Mouse (Mus musculus): ENCODE measurements around the gene Drg1. TPM values are rescaled to one million over a fixed set of nuclear protein-coding genes. Genes with fewer than 3 reads are reported as not detected.

The Drg1 gene
- 235 and 243 TPM in 2 replicates for polyA plus RNA-seq (2015; fragmentation: Nextera tagmentation; extraction: Ambion mirVana)

- no peaks in the 10 kb centered on the region for H3K9me3 ChIP-seq
- under 1% methylated on average over 72 of the region's 72 CpGs for WGBS
- H3K27me3 ChIP-seq, result no peaks in the 10 kb centered on the region
- peaks cover 36% of the 10 kb centered on the region for H3K4me1 ChIP-seq (replicated peaks)
- H3K4me2 ChIP-seq, result peak within 1 kb of the TSS; percentile 84
- H3K4me3 ChIP-seq, result peak within 1 kb of the TSS; percentile 91
- peak; percentile 99 for ATAC-seq (ENCODE audit: low FRiP score)
- H3K36me3 ChIP-seq, result peaks cover 25% of the 10 kb centered on the region
- peak within 1 kb of the TSS; percentile 99 for H3K9ac ChIP-seq
- peak within 1 kb of the TSS; percentile 97 for H3K27ac ChIP-seq
These were observed at the start of gene Drg1 for GRCm38 (mm10) chr11:3266079-3266685. Gene Drg1 (minus strand): TSS chr11:3266415.

DNA sequence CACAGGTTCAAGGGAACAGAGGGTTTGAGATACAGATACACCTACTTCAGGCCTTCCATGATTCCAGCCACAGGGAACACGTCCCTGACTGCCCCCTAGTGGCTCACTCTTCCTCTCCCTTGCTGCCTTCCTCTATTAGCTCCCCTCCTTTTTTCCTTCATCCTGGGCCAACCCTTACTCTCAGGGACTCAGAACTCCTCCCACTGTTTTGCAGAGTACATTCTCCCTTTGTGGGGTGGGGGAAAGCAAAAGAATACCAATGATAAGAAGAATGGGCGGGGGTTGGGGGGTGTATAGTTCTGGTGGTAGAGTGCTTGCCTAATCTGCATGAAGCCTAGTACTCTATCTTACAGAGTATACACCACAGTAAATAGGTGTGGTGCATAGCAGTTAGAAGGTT lies 47.9 kb upstream of the Drg1 start:
- 25% methylated on average over 2 of the region's 2 CpGs for WGBS
- ATAC-seq (ENCODE audit: low FRiP score), result 0 out of 2 replicates have a peak, but pooled peaks have one; percentile 10
- H3K4me3 ChIP-seq, result no peak overlapping the region

DNA sequence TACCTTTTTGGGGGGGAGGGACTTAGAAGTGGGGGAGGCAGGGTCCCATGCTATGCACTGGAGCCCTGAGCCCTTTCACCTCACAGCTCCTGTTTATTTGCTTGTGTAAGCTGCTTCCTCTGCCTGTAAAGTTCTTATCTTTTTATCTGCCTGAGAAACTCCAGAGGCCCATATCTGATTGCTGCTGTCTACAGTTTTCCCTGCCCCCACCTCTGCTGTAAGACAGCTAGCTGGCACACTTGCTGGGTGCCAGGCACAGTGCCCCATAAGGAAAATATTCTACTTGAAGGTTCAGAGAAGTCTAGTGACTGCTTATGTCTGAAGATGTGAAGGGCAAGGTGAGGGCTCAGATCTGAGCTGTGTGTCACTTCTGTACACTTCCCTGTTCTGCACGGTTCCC lies 47.1 kb upstream of the Drg1 start:
- no peak for ATAC-seq (ENCODE audit: low FRiP score)
- Histone ChIP-seq H3K27me3 (no peaks in the 10 kb centered on the region), H3K4me3 (no peak overlapping the region), H3K4me2 (no peak overlapping the region), H3K4me1 (replicated peaks) (0 out of 2 replicates have a peak, but pooled peaks cover 3% of the 10 kb centered on the region), H3K27ac (no peak overlapping the region), H3K36me3 (peaks cover 44% of the 10 kb centered on the region), H3K9me3 (no peaks in the 10 kb centered on the region), H3K9ac (no peak overlapping the region)
- 95% methylated on average over 1 of the region's 1 CpGs for WGBS

More for the DNA sequence above, 47.9 kb upstream of the Drg1 start:
- Histone ChIP-seq H3K4me2 (no peak overlapping the region), H3K27me3 (no peaks in the 10 kb centered on the region), H3K36me3 (peaks cover 36% of the 10 kb centered on the region), H3K9me3 (no peaks in the 10 kb centered on the region), H3K4me1 (replicated peaks) (0 out of 2 replicates have a peak, but pooled peaks cover 3% of the 10 kb centered on the region), H3K27ac (no peak overlapping the region), H3K9ac (no peak overlapping the region)

DNA sequence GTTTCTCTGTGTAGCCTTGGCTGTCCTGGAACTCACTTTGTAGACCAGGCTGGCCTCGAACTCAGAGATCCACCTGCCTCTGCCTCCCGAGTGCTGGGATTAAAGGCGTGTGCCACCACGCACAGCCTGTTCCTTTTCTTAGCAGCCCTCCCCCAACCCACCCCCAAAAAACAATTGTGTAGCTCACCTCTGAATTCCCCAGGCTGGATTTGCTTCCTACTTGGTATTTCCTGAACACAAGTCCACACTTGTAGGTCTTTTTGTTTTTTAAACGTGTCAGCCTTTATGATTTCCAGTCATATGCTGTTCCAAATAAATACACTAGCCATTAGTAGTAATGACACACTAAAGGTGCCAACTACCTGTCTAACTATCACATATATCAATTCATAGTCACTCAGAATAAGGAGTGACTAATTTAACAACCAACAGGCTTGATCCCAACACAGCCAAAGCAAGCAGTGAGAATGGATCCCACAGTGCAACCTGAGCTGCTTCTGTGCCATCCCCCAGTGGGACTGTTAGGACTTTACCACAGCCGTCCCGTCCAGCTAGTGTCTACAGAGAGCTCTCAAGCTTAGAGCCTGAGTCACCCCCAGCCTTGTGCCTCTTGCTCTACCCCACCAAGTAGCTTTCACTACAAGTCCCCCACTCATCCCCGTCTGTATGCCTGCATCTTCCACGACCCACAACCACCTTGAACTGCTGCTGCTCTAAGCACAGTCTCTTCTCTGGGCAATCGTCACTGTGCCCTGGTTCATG lies 45.6 kb upstream of the Drg1 start:
- Histone ChIP-seq H3K4me3 (no peak overlapping the region), H3K4me1 (replicated peaks) (0 out of 2 replicates have a peak, but pooled peaks cover 3% of the 10 kb centered on the region), H3K27ac (no peak overlapping the region), H3K9ac (no peak overlapping the region), H3K9me3 (no peaks in the 10 kb centered on the region), H3K36me3 (peaks cover 57% of the 10 kb centered on the region), H3K27me3 (no peaks in the 10 kb centered on the region), H3K4me2 (no peak overlapping the region)
- no peak for ATAC-seq (ENCODE audit: low FRiP score)
- 86% methylated on average over 10 of the region's 10 CpGs for WGBS

DNA sequence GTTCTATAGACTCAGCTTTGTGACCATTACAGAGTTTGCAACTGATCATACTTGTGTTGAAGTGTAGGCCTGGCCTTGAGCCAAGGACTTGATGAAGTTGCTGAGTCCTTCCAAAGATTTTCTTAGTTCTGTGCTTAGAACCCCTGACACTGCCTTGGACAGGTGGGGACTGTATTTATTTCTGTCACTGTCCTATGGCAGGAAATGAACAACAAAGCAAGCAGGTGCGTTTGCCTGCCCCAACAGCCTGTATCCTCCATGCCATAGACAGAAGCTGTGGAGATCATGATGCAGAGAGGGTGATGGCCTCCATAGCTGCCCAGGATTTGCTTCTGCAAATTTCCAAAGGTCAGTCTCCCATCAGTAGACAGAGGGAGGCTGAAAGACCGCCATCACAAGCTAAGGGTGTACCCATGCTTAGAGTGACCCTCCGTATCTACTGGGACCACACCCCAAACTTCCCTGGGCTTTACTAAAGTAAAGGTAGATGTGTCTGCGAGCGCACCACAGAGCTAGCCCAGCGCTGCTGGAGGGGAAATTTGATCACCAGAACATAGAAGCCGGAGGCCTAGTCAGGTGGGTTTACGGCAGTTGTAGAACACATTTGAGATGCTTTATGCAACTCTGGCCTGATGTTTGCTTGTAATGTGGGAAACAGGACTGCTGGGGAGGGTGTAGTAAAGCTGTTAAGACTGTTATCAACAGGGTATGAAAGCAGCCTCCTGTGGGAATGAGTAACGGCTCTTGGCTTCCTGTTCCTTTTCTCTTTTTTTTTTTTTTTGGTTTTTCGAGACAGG lies 44.8 kb upstream of the Drg1 start:
- ATAC-seq (ENCODE audit: low FRiP score), result no peak
- peaks cover 65% of the 10 kb centered on the region for H3K36me3 ChIP-seq
- 92% methylated on average over 10 of the region's 10 CpGs for WGBS
- H3K4me1 ChIP-seq (replicated peaks), result 0 out of 2 replicates have a peak, but pooled peaks cover 3% of the 10 kb centered on the region
- H3K9me3 ChIP-seq, result no peaks in the 10 kb centered on the region
- no peak overlapping the region for H3K4me3 ChIP-seq
- H3K27ac ChIP-seq, result no peak overlapping the region
- no peaks in the 10 kb centered on the region for H3K27me3 ChIP-seq
- no peak overlapping the region for H3K4me2 ChIP-seq
- no peak overlapping the region for H3K9ac ChIP-seq

DNA sequence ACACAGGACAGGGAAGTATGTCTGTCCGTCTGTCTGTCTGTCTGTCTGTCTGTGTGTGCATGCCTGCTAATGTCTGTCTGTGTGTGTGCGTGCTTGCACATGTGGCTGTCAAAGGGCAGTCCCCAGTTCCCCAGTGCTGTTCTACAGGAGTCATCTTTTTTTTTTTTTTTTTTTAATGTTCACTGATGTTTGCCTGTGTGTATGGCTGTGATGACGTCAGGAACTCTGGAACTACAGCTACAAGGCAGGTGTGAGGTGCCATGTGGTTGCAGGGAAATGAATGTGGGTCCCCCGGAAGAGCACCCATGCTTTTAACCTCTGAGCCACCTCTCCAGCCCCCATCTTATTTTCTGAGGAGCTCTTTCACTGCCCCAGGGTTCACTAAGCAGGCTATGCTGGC lies 43.7 kb upstream of the Drg1 start:
- Histone ChIP-seq H3K27me3 (no peaks in the 10 kb centered on the region), H3K4me2 (no peak overlapping the region), H3K36me3 (peaks cover 76% of the 10 kb centered on the region)

GRCm38 (mm10) chr11:3307875-3308274 lies 41.7 kb upstream of the Drg1 start:
- ATAC-seq (ENCODE audit: low FRiP score), result no peak
- Histone ChIP-seq H3K4me2 (no peak overlapping the region), H3K27ac (no peak overlapping the region), H3K4me3 (no peak overlapping the region), H3K9me3 (no peaks in the 10 kb centered on the region), H3K27me3 (no peaks in the 10 kb centered on the region), H3K36me3 (peaks cover 96% of the 10 kb centered on the region), H3K4me1 (replicated peaks) (0 out of 2 replicates have a peak, but pooled peaks cover 1% of the 10 kb centered on the region), H3K9ac (no peak overlapping the region)
- 92% methylated on average over 3 of the region's 3 CpGs for WGBS

More for the DNA sequence above, 43.7 kb upstream of the Drg1 start:
- WGBS, result 88% methylated on average over 4 of the region's 4 CpGs
- ATAC-seq (ENCODE audit: low FRiP score), result no peak
- Histone ChIP-seq H3K4me1 (replicated peaks) (0 out of 2 replicates have a peak, but pooled peaks cover 3% of the 10 kb centered on the region), H3K9ac (no peak overlapping the region), H3K4me3 (no peak overlapping the region), H3K27ac (no peak overlapping the region), H3K9me3 (no peaks in the 10 kb centered on the region)

GRCm38 (mm10) chr11:3305821-3306220 lies 39.6 kb upstream of the Drg1 start:
- no peak overlapping the region for H3K9ac ChIP-seq
- no peak overlapping the region for H3K27ac ChIP-seq
- no peak overlapping the region for H3K4me2 ChIP-seq
- H3K4me3 ChIP-seq, result no peak overlapping the region
- no peak for ATAC-seq (ENCODE audit: low FRiP score)
- H3K36me3 ChIP-seq, result peaks cover 100% of the 10 kb centered on the region
- 0 out of 2 replicates have a peak, but pooled peaks cover 3% of the 10 kb centered on the region for H3K4me1 ChIP-seq (replicated peaks)
- no peaks in the 10 kb centered on the region for H3K9me3 ChIP-seq
- WGBS, result 90% methylated on average over 4 of the region's 4 CpGs
- H3K27me3 ChIP-seq, result no peaks in the 10 kb centered on the region

GRCm38 (mm10) chr11:3302792-3303191 lies 36.6 kb upstream of the Drg1 start:
- ATAC-seq (ENCODE audit: low FRiP score), result no peak
- no peaks in the 10 kb centered on the region for H3K9me3 ChIP-seq
- H3K27me3 ChIP-seq, result no peaks in the 10 kb centered on the region
- H3K4me3 ChIP-seq, result no peak overlapping the region
- no peak overlapping the region for H3K9ac ChIP-seq
- 81% methylated on average over 4 of the region's 4 CpGs for WGBS
- H3K4me2 ChIP-seq, result no peak overlapping the region
- H3K4me1 ChIP-seq (replicated peaks), result 0 out of 2 replicates have a peak, but pooled peaks cover 3% of the 10 kb centered on the region
- H3K27ac ChIP-seq, result no peak overlapping the region
- H3K36me3 ChIP-seq, result peaks cover 99% of the 10 kb centered on the region

DNA sequence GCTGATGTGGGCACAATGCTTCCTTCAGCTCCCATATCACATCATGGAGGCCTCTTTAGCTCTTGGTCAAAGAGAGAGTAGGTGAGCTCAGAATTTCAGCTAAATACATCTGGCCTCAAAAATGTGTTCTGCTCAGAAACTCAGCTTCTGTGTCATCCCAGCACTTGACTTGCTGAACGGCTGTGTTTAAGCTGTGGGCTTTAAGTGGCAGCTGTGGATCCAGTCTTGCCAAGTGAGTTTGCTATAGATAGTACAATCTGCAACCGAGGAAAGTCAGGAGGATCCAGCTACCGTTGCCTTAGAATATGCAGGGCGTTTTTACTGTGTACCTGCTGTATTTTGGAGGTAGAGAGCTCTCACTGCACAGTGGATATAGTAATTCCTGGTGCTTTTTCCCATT lies 36.2 kb upstream of the Drg1 start:
- Histone ChIP-seq H3K36me3 (peaks cover 99% of the 10 kb centered on the region), H3K4me2 (no peak overlapping the region), H3K4me1 (replicated peaks) (0 out of 2 replicates have a peak, but pooled peaks cover 5% of the 10 kb centered on the region), H3K27ac (no peak overlapping the region), H3K27me3 (no peaks in the 10 kb centered on the region), H3K4me3 (no peak overlapping the region), H3K9ac (0 out of 2 replicates have a peak overlapping the region, but pooled peaks have one; percentile 3), H3K9me3 (no peaks in the 10 kb centered on the region)
- 96% methylated on average over 4 of the region's 4 CpGs for WGBS
- no peak for ATAC-seq (ENCODE audit: low FRiP score)

- ATAC-seq (ENCODE audit: low FRiP score), result no peak
- H3K27me3 ChIP-seq, result no peaks in the 10 kb centered on the region
- H3K9me3 ChIP-seq, result no peaks in the 10 kb centered on the region
- no peak overlapping the region for H3K27ac ChIP-seq
- H3K4me3 ChIP-seq, result no peak overlapping the region
- no peak overlapping the region for H3K4me2 ChIP-seq
- H3K4me1 ChIP-seq (replicated peaks), result peaks cover 17% of the 10 kb centered on the region
- H3K36me3 ChIP-seq, result peaks cover 99% of the 10 kb centered on the region
- H3K9ac ChIP-seq, result no peak overlapping the region
- 93% methylated on average over 5 of the region's 5 CpGs for WGBS
These were observed 34.9 kb upstream of the Drg1 start for GRCm38 (mm10) chr11:3301075-3301474.

- no peaks in the 10 kb centered on the region for H3K9me3 ChIP-seq
- no peaks in the 10 kb centered on the region for H3K27me3 ChIP-seq
- H3K36me3 ChIP-seq, result peaks cover 99% of the 10 kb centered on the region
- H3K9ac ChIP-seq, result no peak overlapping the region
- peaks cover 40% of the 10 kb centered on the region for H3K4me1 ChIP-seq (replicated peaks)
- no peak for ATAC-seq (ENCODE audit: low FRiP score)
- 92% methylated on average over 14 of the region's 14 CpGs for WGBS
- H3K27ac ChIP-seq, result no peak overlapping the region
- H3K4me3 ChIP-seq, result no peak overlapping the region
- H3K4me2 ChIP-seq, result no peak overlapping the region
These were observed 32.6 kb upstream of the Drg1 start for GRCm38 (mm10) chr11:3298813-3299185.

Measured in hindbrain, embryonic 13.5 days (tissue).